Mouse (Mus musculus): ENCODE data around the gene Rtn4rl2. TPM values are rescaled to one million over a fixed set of nuclear protein-coding genes. Genes with fewer than 3 reads are reported as not detected.

The Rtn4rl2 gene
- polyA plus RNA-seq, 1 experiment from 2014 or later = 14.7 TPM

DNA sequence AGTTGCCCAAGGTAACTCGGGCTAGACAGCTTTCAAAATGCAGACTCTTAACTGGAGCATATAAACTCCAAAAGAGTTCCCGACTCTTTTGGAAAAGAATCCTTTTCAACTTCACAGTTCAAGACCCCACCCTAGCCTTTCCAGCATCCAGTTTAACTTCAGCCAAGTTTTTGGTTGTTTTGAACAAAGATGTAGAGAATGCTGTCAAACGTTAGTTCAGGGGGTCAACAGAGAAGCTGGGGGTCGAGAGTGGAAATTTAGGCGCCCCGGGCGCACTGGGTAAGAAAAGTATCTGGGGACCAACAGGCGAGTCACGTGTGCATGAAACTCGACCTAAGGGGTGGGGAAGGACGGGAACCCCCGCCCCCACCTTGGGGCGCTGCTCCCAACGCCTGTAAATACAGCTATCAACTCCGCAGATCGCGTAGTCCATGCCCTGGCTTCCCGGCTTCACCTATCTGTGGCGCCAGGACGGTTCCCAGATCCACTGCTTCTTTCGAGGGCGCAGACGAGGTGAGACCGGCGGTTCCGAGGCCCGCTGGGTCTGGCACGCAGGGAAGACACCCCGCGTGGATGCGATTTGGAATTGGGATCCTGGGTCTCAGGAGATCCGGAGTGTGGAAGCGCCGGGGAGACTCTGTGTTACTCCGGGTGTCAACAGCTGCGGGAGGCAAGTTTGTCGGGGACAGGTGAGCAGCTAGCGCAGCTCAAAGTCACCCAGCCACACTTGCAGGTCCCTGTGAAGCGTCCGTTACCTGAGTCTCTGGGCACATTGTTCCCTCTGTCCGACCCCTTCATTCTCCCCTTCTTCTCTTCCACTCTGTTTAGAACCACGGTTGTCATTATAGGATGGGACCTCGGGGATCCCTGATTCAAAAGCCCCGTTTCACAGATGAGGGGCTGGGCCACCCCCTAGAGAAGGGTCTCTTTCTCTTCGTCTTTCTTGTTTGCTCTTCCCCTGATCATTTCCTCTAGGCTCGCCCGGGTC is 47.2 kb downstream of the Rtn4rl2 start:
- Histone ChIP-seq H3K4me2 (replicated peaks) (peak overlapping the region; percentile 97), H3K27me3 (replicated peaks) (peaks cover 31% of the 10 kb centered on the region), H3K9me3 (no peaks in the 10 kb centered on the region), H3K36me3 (no peaks in the 10 kb centered on the region), H3K4me3 (peak overlapping the region; percentile 55), H3K9ac (peak overlapping the region; percentile 65), H3K27ac (no peak overlapping the region), H3K4me1 (peaks cover 25% of the 10 kb centered on the region)
- under 1% methylated on average over 47 of the region's 47 CpGs for WGBS
- peak; percentile 19 for ATAC-seq (ENCODE audit: low FRiP score, low read depth)

DNA sequence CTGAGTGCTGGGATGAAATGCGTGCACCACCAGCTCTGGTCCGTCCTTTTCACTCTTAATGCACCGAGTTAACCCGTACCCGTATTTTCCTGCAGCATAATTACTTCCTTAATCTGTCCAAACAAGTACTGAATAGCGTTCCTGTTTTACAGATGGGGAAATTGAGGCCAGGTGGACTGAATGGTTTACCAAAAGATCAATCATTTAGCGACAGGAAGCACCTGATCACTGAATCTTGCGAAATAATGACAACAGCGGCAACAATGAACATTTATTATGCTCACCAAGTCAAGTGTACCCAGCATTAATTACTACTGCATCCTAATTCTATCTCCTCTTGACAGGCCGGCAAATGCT is 47.9 kb downstream of the Rtn4rl2 start, which contains the start of gene Slc43a1:
Slc43a1 (plus strand) TSS at position 258 of the 357 bp plus-strand sequence.
- Histone ChIP-seq H3K27me3 (replicated peaks) (peaks cover 31% of the 10 kb centered on the region), H3K4me2 (replicated peaks) (peak within 1 kb of the TSS; percentile 97), H3K4me3 (peak within 1 kb of the TSS; percentile 55), H3K4me1 (peaks cover 25% of the 10 kb centered on the region), H3K9me3 (no peaks in the 10 kb centered on the region), H3K27ac (no peak within 1 kb of the TSS), H3K9ac (peak within 1 kb of the TSS; percentile 65), H3K36me3 (no peaks in the 10 kb centered on the region)
- ATAC-seq (ENCODE audit: low FRiP score, low read depth) = no peak
- 14% methylated on average over 10 of the region's 10 CpGs for WGBS

DNA sequence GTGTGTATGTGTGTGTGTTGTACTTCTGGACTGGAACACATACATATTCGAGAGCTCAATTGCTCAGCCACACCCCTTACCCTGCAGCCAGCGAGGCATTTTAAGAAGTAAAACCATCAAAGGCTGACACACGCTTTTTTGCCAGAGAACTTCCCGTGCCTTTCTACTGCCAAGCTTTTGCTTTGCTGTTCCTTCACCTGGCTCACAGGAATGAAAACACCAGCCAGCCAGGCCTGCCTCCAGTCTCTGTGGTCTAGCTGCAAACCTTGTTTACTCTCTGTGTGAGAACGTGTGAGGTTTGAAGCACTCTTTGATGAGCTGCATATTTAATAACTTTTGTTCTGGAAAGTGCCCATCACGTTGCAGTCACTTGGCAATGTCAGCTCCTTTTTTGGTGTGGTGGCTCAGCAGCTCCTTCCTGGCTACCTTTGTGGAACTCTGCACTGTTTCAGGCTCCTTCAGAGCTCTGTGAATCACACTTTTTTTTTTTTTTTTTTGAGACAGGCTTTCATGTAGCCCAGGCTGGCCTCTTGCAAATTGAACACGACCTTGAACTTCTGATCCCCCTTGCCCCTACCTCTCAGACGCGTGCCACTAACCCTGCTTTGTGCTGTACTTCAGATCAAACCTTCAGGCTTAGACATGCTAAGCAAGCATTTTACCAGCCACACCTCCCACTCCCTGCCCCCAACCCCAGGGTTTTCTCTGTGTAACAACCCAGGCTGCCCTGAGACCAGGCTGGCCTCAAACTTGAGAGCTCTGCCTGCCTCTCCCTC is 48.5 kb downstream of the Rtn4rl2 start:
- no peak overlapping the region for H3K4me3 ChIP-seq
- H3K4me2 ChIP-seq (replicated peaks) = peak overlapping the region; percentile 97; the same call in 1 of the 2 replicates

DNA sequence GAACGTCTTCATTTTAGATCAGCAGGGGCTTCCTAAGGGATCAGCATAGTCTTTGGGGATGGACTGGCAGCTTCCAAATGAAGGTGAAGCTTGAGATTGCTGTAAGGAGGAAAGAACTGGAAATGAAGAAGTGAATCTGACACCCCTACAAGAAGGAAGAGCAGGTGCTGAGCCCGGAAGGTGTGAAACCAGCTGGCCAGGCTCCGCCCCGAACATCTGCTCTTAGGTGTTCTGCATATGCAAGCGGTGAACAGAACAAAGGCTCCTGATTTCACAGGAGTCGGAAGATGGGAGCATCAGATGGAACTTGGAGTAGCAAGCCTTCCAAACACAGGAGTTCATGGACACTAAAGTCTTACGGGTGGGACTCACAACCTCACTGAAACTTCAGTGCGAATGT is 49.4 kb downstream of the Rtn4rl2 start:
- no peak overlapping the region for H3K9ac ChIP-seq
- ATAC-seq (ENCODE audit: low FRiP score, low read depth) = no peak
- H3K36me3 ChIP-seq = no peaks in the 10 kb centered on the region
- no peaks in the 10 kb centered on the region for H3K9me3 ChIP-seq
- no peak overlapping the region for H3K4me2 ChIP-seq (replicated peaks)
- WGBS = 54% methylated on average over 8 of the region's 8 CpGs
- peaks cover 31% of the 10 kb centered on the region for H3K27me3 ChIP-seq (replicated peaks)
- no peak overlapping the region for H3K27ac ChIP-seq
- H3K4me1 ChIP-seq = peaks cover 25% of the 10 kb centered on the region
- no peak overlapping the region for H3K4me3 ChIP-seq

More for the DNA sequence above, 48.5 kb downstream of the Rtn4rl2 start:
- no peak overlapping the region for H3K9ac ChIP-seq
- H3K36me3 ChIP-seq = no peaks in the 10 kb centered on the region
- H3K27ac ChIP-seq = no peak overlapping the region
- H3K4me1 ChIP-seq = peaks cover 25% of the 10 kb centered on the region
- no peak for ATAC-seq (ENCODE audit: low FRiP score, low read depth)
- WGBS = 34% methylated on average over 9 of the region's 9 CpGs
- H3K27me3 ChIP-seq (replicated peaks) = peaks cover 31% of the 10 kb centered on the region
- H3K9me3 ChIP-seq = no peaks in the 10 kb centered on the region

DNA sequence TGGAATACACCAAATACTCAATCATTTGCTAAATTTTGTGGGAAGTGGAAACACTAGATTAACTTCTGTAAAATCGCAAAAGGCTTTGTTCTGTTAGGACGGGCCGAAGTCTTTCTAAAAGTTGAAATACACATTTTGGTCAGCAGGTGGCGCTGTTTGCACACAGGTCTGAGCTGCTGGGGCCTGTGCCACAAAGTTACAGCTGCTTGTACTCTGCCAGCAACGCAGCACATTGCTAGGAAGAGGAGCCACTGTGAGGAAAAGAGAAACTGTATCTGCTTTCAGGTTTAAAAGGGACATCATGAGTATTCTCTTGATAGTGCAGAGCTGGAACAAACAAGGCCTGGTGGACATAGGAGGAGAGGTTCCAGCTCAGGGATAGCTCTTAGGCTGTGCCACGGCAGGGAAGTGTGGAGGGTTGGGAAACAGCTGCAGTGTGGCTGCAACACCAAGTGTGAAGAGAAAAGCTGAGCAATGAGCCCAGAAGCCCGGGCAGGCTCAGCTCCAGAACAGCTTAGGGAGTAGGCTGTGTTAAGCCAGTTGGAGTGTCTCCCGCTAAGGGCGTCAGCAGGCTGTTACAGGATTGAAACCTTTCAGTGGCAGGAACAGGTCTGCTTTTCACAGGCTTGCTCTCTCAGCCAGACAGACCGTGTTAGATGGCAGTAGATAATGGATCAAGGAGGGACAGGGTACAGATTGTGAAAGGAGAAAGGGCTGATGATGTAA is 54.7 kb downstream of the Rtn4rl2 start:
- H3K27me3 ChIP-seq (replicated peaks) = no peaks in the 10 kb centered on the region
- peaks cover 7% of the 10 kb centered on the region for H3K4me1 ChIP-seq
- no peaks in the 10 kb centered on the region for H3K9me3 ChIP-seq
- H3K4me2 ChIP-seq (replicated peaks) = no peak overlapping the region
- H3K27ac ChIP-seq = no peak overlapping the region
- 37% methylated on average over 10 of the region's 10 CpGs for WGBS
- H3K9ac ChIP-seq = no peak overlapping the region
- H3K4me3 ChIP-seq = no peak overlapping the region
- peak; percentile 55; the same call in 1 of the 2 replicates for ATAC-seq (ENCODE audit: low FRiP score, low read depth)
- H3K36me3 ChIP-seq = 0 out of 2 replicates have a peak, but pooled peaks cover 10% of the 10 kb centered on the region

DNA sequence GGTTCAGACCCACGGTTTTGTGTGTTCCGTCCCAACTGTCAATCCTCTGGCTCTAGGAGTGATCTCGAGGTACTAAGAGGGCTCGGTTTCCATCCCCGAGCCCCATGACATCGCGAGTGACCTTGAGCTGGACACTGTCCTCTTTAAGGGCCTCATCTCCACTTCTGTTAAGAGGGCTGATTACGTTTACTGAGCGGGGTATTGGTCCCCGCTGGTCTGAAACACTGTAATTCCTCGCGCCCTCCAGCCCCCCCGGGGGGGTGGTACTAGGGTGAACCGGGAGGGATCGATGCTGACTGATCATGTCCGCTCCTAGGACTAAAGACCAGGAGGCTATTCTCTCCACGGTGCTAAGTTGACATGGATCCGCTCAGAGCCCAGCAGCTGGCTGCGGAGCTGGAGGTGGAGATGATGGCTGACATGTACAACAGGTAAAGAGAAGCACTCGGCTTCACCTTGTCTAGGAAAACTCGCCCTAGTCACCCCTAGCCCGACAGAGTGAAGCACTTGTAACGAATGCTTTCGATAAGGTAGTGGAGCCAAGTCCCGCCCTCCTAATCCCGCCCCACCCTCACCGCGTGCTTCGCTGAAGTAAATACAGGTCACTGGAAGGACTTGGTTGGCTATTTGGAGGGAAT is 59.1 kb downstream of the Rtn4rl2 start:
- Histone ChIP-seq H3K9me3 (no peaks in the 10 kb centered on the region), H3K27ac (no peak overlapping the region), H3K27me3 (replicated peaks) (no peaks in the 10 kb centered on the region), H3K4me1 (peaks cover 7% of the 10 kb centered on the region), H3K36me3 (0 out of 2 replicates have a peak, but pooled peaks cover 10% of the 10 kb centered on the region), H3K4me3 (peak overlapping the region; percentile 78), H3K9ac (peak overlapping the region; percentile 71), H3K4me2 (replicated peaks) (peak overlapping the region; percentile 98)
- ATAC-seq (ENCODE audit: low FRiP score, low read depth) = peak; percentile 45
- under 1% methylated on average over 29 of the region's 29 CpGs for WGBS

DNA sequence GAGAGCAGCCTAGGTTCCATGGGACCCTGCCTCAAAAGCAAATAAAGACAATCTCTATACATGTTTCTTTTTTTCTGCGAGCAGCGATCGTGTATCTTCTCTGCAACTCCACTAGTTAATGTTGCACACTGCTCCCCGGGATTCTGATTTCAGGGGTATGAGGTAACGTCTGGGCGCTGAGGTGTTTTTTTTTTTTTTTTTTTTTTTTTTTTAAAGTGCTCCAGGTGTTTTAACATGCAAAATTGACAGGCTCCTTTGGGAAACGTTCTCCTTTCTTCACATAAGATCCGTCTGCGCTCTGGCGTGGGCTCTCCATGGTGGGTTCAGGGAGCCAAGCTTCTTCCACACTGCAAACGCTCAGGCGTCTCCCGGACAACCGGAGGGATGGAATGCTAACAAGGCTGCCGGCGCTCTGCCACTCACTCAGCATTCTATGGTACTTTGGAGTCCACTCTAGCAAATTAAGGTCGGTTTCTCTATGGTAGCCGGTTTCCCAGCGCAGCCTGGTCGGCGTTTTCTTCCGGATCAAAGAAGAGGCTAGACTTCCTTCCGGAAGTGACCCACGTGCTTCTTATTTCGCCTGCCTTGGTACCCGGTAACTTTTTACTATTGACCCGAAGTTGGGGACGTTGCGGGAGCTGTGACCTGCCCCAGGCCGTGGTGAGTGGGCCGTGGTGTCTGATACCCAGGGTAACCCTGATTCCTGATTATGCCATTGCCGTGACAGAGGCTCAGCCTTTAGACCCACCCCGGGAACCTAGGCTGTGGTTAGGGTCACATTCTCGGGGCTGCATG is 59.8 kb downstream of the Rtn4rl2 start, which contains the start of gene Timm10:
Timm10 (plus strand) TSS at position 510 of the 795 bp plus-strand sequence.
- whole genome bisulfite sequencing = under 1% methylated on average over 34 of the region's 34 CpGs
- no peaks in the 10 kb centered on the region for H3K27me3 ChIP-seq (replicated peaks)
- peak within 1 kb of the TSS; percentile 98 for H3K4me2 ChIP-seq (replicated peaks)
- H3K9me3 ChIP-seq = no peaks in the 10 kb centered on the region
- H3K9ac ChIP-seq = peak within 1 kb of the TSS; percentile 71
- peak within 1 kb of the TSS; percentile 78 for H3K4me3 ChIP-seq
- ATAC-seq (ENCODE audit: low FRiP score, low read depth) = peak; percentile 90
- 0 out of 2 replicates have a peak, but pooled peaks cover 10% of the 10 kb centered on the region for H3K36me3 ChIP-seq
- peaks cover 7% of the 10 kb centered on the region for H3K4me1 ChIP-seq
- no peak within 1 kb of the TSS for H3K27ac ChIP-seq

DNA sequence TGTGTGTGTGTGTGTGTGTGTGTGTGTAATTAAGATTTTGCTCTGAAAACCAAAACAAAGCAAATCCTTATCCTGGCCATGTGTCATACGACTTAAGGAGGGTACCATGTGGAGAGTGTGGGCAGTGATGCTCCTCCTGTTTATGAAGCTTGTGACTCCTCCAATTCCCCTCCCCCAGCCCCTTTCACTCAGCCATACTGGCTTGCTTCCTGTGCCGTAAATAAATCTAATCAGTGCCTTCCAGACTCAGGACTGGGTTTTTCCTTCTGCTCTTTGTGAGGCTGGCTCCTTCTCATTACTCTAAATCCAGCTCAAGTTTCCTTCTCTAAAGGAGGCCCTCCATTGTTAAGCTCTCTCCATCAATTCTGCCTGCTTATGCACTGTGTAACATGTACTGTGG is 63.3 kb downstream of the Rtn4rl2 start:
- H3K4me3 ChIP-seq = no peak overlapping the region
- no peaks in the 10 kb centered on the region for H3K9me3 ChIP-seq
- peaks cover 7% of the 10 kb centered on the region for H3K4me1 ChIP-seq
- no peak for ATAC-seq (ENCODE audit: low FRiP score, low read depth)
- 57% methylated on average over 2 of the region's 2 CpGs for WGBS
- H3K27ac ChIP-seq = no peak overlapping the region
- H3K4me2 ChIP-seq (replicated peaks) = no peak overlapping the region
- no peaks in the 10 kb centered on the region for H3K36me3 ChIP-seq
- no peak overlapping the region for H3K9ac ChIP-seq
- H3K27me3 ChIP-seq (replicated peaks) = 0 out of 2 replicates have a peak, but pooled peaks cover 3% of the 10 kb centered on the region

DNA sequence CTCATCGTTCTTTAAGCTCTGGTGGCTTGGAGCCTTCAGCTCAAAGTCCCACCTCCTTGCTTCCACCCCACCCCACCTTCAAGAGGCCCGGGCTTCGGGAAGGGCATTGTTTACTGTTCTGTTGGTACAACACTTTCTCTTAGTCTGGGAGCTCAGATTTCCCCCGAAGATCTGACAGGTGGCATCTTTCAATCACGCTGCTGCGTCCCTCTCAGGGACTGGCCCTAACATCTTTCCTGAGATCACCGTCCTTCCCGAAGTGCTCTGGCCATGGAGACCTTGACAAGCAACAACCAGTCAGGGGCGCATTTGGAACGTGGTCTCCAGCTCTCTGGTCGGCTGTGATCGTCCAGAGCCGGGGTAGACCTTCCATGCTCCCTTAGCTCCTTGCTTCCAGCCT is 64.0 kb downstream of the Rtn4rl2 start, which contains the start of gene Smtnl1:
Smtnl1 (minus strand) TSS at position 101 of the 400 bp plus-strand sequence.
- H3K4me1 ChIP-seq = peaks cover 2% of the 10 kb centered on the region
- WGBS = 69% methylated on average over 13 of the region's 13 CpGs
- no peaks in the 10 kb centered on the region for H3K9me3 ChIP-seq
- no peak within 1 kb of the TSS for H3K27ac ChIP-seq
- H3K27me3 ChIP-seq (replicated peaks) = 0 out of 2 replicates have a peak, but pooled peaks cover 3% of the 10 kb centered on the region
- H3K4me3 ChIP-seq = no peak within 1 kb of the TSS
- no peaks in the 10 kb centered on the region for H3K36me3 ChIP-seq
- H3K4me2 ChIP-seq (replicated peaks) = no peak within 1 kb of the TSS
- ATAC-seq (ENCODE audit: low FRiP score, low read depth) = no peak
- no peak within 1 kb of the TSS for H3K9ac ChIP-seq

All from neural tube, embryonic 12.5 days (tissue).